ENCODE assay signal across 8 mouse cellular contexts in the genomic region with DNA sequence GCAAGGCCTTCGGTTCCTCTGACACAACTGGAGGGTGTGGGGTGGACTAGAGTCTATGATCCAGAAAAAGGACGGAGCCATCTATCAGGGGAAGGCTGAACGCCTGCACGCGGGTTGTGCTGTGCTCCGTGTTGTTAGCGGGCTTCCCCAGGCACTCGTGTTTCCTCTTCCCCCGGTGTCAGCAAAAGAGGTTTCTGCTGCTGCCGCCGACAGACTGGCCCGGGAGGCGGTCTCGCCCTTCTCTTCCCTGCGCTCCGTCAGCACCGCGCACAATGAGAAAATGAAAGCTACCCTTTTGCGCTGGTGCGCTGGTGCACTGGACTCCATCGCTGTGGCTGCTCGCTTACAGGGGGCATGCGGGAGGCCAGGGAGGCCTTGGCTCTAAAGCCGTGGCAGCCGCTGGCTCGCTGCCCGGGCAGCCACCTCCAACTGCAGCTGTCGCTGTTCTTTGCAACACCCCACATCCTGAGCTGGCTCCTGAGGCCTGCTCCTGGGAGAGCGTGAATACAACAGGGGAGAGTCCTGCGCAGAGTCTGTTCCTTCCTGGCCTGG. TPM values are rescaled to one million over a fixed set of nuclear protein-coding genes. Genes with fewer than 3 reads are reported as not detected.
DNase-seq lines count a peak whose midpoint lies in the region; ATAC-seq and TF ChIP-seq lines count a peak whose summit lies in the region.

No protein-coding gene starts in this region.

- no peaks in the 10 kb centered on the region for H3K27me3 ChIP-seq in C2C12 (ENCODE audit: control insufficient read depth, insufficient read depth, insufficient read length)
- no peaks in the 10 kb centered on the region for H3K27me3 ChIP-seq in heart, embryonic 13.5 days (replicated peaks)
- H3K27me3 ChIP-seq in kidney, embryonic 16.5 days (ENCODE audit: insufficient read depth, low read length), result no peaks in the 10 kb centered on the region
- no peaks in the 10 kb centered on the region for H3K27me3 ChIP-seq in neural tube, embryonic 14.5 days (ENCODE audit: control insufficient read depth, insufficient read depth, low read length)

- H3K36me3 ChIP-seq in C2C12 (ENCODE audit: control insufficient read depth, insufficient read depth), result no peaks in the 10 kb centered on the region
- H3K36me3 ChIP-seq in heart, embryonic 13.5 days, result no peaks in the 10 kb centered on the region
- no peaks in the 10 kb centered on the region for H3K36me3 ChIP-seq in kidney, embryonic 16.5 days (ENCODE audit: insufficient read depth, low read length)
- no peaks in the 10 kb centered on the region for H3K36me3 ChIP-seq in neural tube, embryonic 14.5 days (ENCODE audit: control insufficient read depth, insufficient read depth, low read length)

- ATAC-seq in heart, embryonic 13.5 days (ENCODE audit: extremely low read depth, insufficient number of reproducible peaks, low FRiP score, low TSS enrichment), result peak; percentile 59; the same call in 1 of the 2 replicates
- peak; percentile 87 for ATAC-seq in kidney, embryonic 16.5 days (ENCODE audit: low FRiP score, low TSS enrichment)
- ATAC-seq in neural tube, embryonic 14.5 days (ENCODE audit: low read depth), result peak; percentile 76

- TF ChIP-seq CTCF in C2C12 (IDR thresholded peaks at IDR 0.05; ENCODE audit: control insufficient read depth, insufficient read depth, insufficient read length), result no peak
- no peak for TF ChIP-seq CTCF in embryonic fibroblast, embryonic 13.5 days (IDR thresholded peaks at IDR 0.05; ENCODE audit: borderline replicate concordance, insufficient read depth, low read length)

- H3K9me3 ChIP-seq in heart, embryonic 13.5 days, result peaks cover 4% of the 10 kb centered on the region; the same call in 1 of the 2 replicates
- H3K9me3 ChIP-seq in kidney, embryonic 16.5 days (ENCODE audit: low read length), result no peaks in the 10 kb centered on the region
- H3K9me3 ChIP-seq in neural tube, embryonic 14.5 days (ENCODE audit: control insufficient read depth, low read length), result no peaks in the 10 kb centered on the region

- DNase-seq in adrenal gland, postnatal 25 days, result peak; percentile 74
- peak; percentile 69 to 71 for DNase-seq in lung, adult 18-20 months
- peak; percentile 46 for DNase-seq in telencephalon, adult 2 months (ENCODE audit: low read depth, low spot score)

- peak overlapping the region; percentile 73 for H3K4me2 ChIP-seq in heart, embryonic 13.5 days
- H3K4me2 ChIP-seq in kidney, embryonic 16.5 days (replicated peaks; ENCODE audit: low read depth, low read length), result peak overlapping the region; percentile 69
- peak overlapping the region; percentile 50 for H3K4me2 ChIP-seq in neural tube, embryonic 14.5 days (ENCODE audit: low read depth, low read length)

- H3ac ChIP-seq in C2C12 (ENCODE audit: control insufficient read depth, insufficient read length, low read depth), result peak overlapping the region; percentile 49

- peak overlapping the region; percentile 75 for H3K27ac ChIP-seq in embryonic fibroblast, embryonic 13.5 days (ENCODE audit: insufficient read depth, low read length)
- peak overlapping the region; percentile 97 for H3K27ac ChIP-seq in heart, embryonic 13.5 days (replicated peaks)
- H3K27ac ChIP-seq in kidney, embryonic 16.5 days (ENCODE audit: low read length), result peak overlapping the region; percentile 93
- peak overlapping the region; percentile 79 for H3K27ac ChIP-seq in neural tube, embryonic 14.5 days (ENCODE audit: low read depth, low read length)

- WGBS in heart, embryonic 13.5 days, result 2% methylated on average over 30 of the region's 30 CpGs
- 2% methylated on average over 30 of the region's 30 CpGs for WGBS in kidney, embryonic 16.5 days
- WGBS in neural tube, embryonic 14.5 days, result 2% methylated on average over 30 of the region's 30 CpGs

- no peaks in the 10 kb centered on the region for H3K79me2 ChIP-seq in C2C12 (ENCODE audit: control insufficient read depth, insufficient read depth)

- no peak overlapping the region for H3K4me3 ChIP-seq in C2C12 (ENCODE audit: insufficient read depth, poor library complexity, severe bottlenecking)
- H3K4me3 ChIP-seq in embryonic fibroblast, embryonic 13.5 days (ENCODE audit: insufficient read depth, low read length), result peak overlapping the region; percentile 6; the same call in 1 of the 2 replicates
- H3K4me3 ChIP-seq in heart, embryonic 13.5 days, result peak overlapping the region; percentile 56
- H3K4me3 ChIP-seq in kidney, embryonic 16.5 days (ENCODE audit: low read length), result peak overlapping the region; percentile 48
- peak overlapping the region; percentile 16 for H3K4me3 ChIP-seq in neural tube, embryonic 14.5 days (ENCODE audit: low read depth, low read length)

- no peaks in the 10 kb centered on the region for H3K79me3 ChIP-seq in C2C12 (ENCODE audit: low read depth)

- H3K4me1 ChIP-seq in embryonic fibroblast, embryonic 13.5 days (ENCODE audit: control insufficient read depth, insufficient read depth, low read length), result peaks cover 3% of the 10 kb centered on the region; the same call in 1 of the 2 replicates
- peaks cover 33% of the 10 kb centered on the region for H3K4me1 ChIP-seq in heart, embryonic 13.5 days
- H3K4me1 ChIP-seq in kidney, embryonic 16.5 days (ENCODE audit: insufficient read depth, low read length), result peaks cover 21% of the 10 kb centered on the region
- 0 out of 2 replicates have a peak, but pooled peaks cover 6% of the 10 kb centered on the region for H3K4me1 ChIP-seq in neural tube, embryonic 14.5 days (ENCODE audit: control insufficient read depth, insufficient read depth, low read length)

- H3K9ac ChIP-seq in heart, embryonic 13.5 days, result peak overlapping the region; percentile 83
- H3K9ac ChIP-seq in kidney, embryonic 16.5 days (replicated peaks; ENCODE audit: low read length), result peak overlapping the region; percentile 79
- H3K9ac ChIP-seq in neural tube, embryonic 14.5 days (replicated peaks; ENCODE audit: low read depth, low read length), result peak overlapping the region; percentile 32; the same call in 1 of the 2 replicates

- TF ChIP-seq POLR2A in embryonic fibroblast, embryonic 13.5 days (IDR thresholded peaks at IDR 0.05; ENCODE audit: low read depth, low read length), result peak; percentile 62

TF ChIP-seq in C2C12, 6 proteins besides CTCF, POLR2A, EP300 and RAD21:
- TF ChIP-seq MAX (IDR thresholded peaks at IDR 0.05) (peak; percentile 47), CEBPB (IDR thresholded peaks at IDR 0.05; ENCODE audit: low read depth) (no peak), MYOD1 (IDR thresholded peaks at IDR 0.05; ENCODE audit: control insufficient read depth, insufficient read length, low read depth) (peak; percentile 94)
TF ChIP-seq in C2C12: peak in this region for 2.

RNA-seq across cellular contexts. Expression of a gene that starts 36.3 kb away (rescaled TPM):
- polyA plus RNA-seq in C2C12 (2012; fragmentation: generic; extraction: Trizol), result not detected
- 6.7 and 7.4 TPM in 2 replicates for total RNA-seq in adrenal gland, postnatal 25 days (2021)
- 7.0 and 7.1 TPM in 2 replicates for polyA plus RNA-seq in embryonic fibroblast, embryonic 13.5 days (2011; ENCODE audit: insufficient read length, low read depth, missing spikeins)
- polyA plus RNA-seq in heart, embryonic 13.5 days (2015; fragmentation: Nextera tagmentation; extraction: Ambion mirVana), result 1.7 and 2.3 TPM in 2 replicates
- 0.42 TPM in 1 of 2 replicates, not detected in the other for polyA plus RNA-seq in kidney, embryonic 16.5 days (2015; fragmentation: Nextera tagmentation; extraction: Ambion mirVana)
- not detected in 2 replicates for polyA plus RNA-seq in neural tube, embryonic 14.5 days (2014; fragmentation: Nextera tagmentation; extraction: Ambion mirVana)

Comparison
In these comparisons a context has a peak if more than half of its experiments do, and no peak if none do; other contexts are left out.
1. H3K9ac ChIP-seq: peak in every context shown above with its lines; median percentile 83 in heart, embryonic 13.5 days; 79 in kidney, embryonic 16.5 days; 32 in neural tube, embryonic 14.5 days.